Mouse (Mus musculus) cerebellum, adult 9-10 months (tissue): ENCODE measurements around the gene Cherp.
A peak's percentile ranks its signal among the peaks of the same experiment; 100 is the strongest.

ENCODE experiments used
- DNase-seq: peaks from one replicate; pipeline ENCODE4 v3.0.0; 2022

Gene Cherp

DNA sequence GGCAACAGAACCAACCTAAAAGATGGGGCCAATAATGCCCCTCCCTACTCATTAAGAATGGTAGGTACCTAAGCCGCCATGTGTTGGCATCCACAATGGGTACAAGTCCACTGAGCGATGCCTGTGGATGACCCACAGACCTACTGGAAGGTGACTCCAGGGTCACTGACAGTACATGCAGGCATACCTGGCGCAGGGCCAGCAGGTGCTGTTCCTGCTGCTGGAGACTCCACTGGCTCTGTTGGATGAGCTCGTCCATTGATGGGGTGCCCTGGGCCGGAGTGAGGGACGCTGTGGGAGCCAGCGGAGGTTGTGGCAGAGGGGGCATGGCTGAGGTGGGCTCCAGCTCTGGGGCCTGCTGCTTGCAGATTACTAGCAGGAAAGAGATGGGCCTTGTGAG, 4.3 kb downstream of the Cherp start:
- DNase-seq: no peak

DNA sequence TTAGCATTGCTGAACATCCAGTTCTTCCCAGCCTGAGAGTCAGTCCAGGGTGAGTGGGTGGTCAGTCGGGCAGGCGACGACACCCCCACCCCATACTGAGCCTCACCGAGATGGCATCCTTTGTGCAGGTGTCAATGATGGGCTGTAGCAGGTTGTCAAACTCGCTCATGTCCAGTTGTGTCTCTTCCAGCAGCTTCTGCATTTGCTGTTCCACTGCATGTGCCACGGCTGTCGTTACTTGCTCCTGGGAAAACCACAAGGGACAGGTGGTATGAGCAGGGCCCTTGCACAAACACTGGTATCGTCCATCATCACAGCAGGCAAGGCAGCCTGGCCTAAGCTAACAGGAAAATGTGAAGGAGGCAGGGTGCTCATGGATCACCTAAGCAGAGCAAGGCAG, 5.0 kb downstream of the Cherp start:
- no peak for DNase-seq

- no peak for DNase-seq
Observed at GRCm38 (mm10) chr8:72469243-72469642, 5.8 kb downstream of the Cherp start.

DNA sequence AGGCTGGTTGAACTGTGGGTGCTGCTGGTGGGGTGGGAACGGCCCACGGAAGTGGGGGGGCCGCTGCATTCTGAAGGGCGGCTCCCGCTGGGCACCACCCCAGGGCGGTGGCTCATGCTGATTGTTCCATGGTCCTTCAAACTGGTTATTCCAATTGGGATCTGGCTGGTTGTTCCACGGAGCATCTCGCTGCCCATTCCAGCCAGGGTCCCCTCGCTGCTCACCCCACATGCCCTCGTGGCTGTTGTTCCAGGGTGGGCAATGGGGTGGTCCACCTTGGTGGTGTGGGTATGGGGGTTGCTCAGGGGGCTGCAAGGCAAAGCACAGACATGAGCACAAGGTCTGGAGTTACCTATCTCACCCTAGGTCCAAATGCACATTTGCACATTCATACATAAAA, 10.8 kb downstream of the Cherp start:
- DNase-seq: no peak

DNA sequence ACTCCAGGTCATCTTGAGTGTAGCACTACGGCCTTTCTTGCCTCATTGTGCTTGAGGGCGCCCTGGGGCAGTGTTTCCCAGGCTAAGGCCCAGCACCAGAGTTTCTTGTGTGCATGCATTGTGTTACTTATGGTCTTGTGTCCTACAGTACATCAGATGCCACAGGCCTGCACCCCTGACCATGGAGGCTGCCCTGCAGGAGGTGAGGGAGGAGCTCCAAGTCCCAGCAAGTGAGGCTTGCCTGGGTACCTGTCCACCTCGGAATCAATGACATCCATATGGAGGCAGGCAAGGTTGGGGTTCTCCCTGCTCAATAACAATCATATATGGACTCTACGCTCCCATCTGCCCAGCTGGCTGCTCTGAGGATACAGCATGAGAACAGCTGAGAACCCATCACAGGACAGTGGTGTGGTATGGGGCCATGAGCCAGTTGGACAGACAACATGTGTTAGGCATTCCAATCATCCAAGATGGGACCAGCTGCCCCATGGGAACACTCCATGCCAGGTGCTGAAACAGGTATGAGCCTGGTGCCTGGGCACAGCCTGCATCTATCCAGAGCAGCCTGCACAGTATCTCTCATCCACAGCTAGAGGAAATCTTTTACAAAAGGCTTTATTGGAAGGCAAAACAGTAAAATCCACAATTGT, 15.0 kb downstream of the Cherp start:
- DNase-seq: no peak

- no peak for DNase-seq
Observed at GRCm38 (mm10) chr8:72458457-72458856, 16.6 kb downstream of the Cherp start.

DNA sequence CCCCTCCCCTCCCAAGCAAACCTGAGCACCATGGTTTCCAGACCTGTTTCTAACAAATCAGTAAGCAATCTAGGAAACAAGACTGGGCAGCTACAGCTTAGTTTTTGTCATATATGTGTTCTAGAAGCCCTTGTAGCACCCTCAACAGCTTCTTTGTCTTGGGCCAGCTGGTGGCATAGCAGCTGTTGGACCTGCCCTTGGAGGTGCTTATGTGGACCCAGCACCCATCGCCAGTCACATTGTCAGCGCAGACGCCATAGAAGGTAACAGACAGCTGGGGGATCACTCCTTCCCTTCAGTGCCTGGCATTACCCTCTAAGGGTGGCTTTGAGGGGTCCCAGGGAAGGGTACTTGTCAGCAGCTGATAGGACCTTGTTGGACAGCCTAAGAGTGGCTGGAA, 17.2 kb downstream of the Cherp start:
- no peak for DNase-seq

GRCm38 (mm10) chr8:72455317-72455716, 19.7 kb downstream of the Cherp start:
- DNase-seq: no peak

DNA sequence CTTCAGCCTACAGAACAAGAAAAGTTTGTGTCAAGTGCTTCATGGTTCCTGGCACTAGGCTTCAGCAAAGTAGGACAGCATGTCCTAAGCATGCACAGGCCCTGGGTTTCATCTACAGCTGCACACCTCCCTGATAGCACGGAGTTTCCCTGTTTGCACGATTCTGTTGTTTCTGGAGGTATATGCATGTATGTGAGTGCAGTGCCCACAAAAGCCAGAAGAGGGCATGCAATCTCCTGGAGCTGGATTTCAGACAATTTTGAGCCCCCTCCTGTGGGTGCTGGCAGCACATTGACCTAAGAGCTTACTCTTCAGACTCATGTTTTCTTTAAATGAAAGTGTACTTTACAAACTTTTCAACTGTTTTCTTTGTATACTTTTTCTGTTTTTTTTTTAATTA, 21.1 kb downstream of the Cherp start:
- DNase-seq: no peak

GRCm38 (mm10) chr8:72451516-72451915, 23.5 kb downstream of the Cherp start:
- DNase-seq: no peak

DNA sequence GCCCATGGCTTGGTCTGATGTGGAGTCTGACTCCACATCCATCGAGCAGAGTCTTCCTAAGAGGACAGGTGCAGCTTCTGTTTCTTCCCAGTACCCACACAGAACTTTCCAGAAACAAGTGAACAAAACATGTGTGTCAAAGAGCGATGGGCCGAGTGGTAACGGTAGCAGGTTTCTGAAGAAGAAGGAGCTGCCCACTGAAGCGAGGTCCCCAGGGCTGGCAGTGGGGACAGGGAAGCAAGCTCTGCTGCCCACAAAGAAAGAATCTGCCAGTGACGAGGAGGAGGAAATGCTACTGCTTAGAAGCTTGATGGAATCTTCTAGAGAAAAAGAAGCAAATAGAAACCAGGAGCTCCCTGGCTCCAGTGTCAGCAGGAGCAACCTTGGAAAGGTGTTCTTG, 30.0 kb downstream of the Cherp start:
- DNase-seq: no peak

DNA sequence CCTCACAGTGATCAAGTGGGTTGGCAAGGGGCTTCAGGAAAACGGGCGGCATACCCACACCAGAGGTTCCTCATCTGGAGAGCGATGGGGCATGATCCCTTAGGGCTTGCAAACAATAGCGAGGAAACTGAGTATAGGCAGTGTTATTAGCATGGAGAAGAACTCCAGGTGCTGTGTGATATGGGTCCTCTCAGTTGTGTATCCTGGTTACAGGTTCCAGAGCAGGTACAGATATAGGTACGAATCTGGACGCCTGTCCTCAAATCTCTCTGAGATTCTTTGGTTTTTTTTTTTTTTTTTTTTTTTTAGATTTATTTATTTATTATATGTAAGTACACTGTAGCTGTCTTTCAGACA, 31.1 kb downstream of the Cherp start:
- no peak for DNase-seq

DNA sequence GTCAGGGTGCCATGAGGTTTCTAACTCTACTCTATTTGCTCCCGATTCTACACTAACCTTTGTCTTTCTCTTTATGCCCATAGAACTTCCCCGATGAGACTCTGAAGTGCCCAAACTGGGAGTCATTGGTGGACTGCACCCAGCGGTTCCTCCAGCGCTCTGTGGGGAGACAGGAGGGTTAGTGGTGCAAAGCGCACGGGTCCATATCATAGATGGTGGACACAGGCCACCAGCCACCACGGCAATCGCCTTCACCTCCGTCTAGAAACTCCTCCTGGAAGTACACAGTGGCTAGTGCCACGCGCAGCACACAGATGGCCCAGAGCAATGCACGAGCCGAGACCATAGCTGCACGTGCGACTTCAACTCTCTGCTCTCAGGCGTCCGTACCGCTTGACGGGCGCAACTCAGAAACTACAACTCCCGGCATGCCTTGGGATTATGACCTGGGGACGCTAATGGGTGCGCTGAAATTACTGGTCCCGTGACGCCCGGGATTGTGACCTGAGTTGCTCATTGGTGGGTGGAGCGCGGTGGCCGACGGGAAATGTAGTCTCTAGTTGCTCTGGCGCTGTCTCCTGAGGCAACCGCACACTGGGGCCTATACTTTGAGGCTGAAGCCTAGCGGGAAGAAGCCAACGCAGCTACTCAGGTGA, 31.6 kb downstream of the Cherp start, which contains the start of the genes Calr3 and 1700030K09Rik:
Gene Calr3, minus strand, starts transcription at position 533 of the 656 bp plus-strand sequence.
Gene 1700030K09Rik, plus strand, starts transcription at position 543 of the 656 bp plus-strand sequence.
- peak; percentile 99 for DNase-seq

DNA sequence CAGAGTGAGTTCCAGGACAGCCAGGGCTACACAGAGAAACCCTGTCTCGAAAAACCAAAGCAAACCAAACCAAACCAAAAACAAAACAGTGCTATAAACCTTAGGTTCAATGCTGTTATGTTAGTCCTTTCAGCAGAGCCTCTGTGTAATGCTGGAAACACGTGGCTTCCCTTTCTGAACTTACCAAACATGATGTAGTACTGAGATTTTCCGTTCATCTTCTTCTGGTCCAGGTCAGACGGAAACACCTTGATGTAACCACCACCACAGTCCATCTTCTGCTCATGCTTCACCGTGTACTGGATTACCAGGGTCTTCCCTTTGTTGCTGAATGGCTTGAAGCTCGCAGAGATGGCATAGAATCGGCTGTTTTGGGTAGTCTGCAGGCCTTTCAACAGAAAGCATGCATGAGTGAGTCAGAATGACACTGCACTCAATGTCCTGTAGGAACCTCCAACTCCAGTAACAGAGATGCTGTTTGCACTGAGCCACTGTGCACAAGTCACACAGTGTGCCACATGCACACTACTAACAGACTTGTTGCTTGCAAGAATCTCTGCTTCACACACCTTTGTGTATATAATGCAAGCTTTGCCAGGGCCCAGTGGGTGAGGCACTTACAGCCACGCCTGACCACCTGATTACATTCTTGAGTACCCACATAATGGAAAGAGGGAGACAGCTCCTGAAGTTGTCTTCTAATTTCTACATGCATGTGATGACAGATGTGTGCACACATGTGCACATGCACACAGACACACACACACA, 36.6 kb downstream of the Cherp start:
- no peak for DNase-seq

GRCm38 (mm10) chr8:72434952-72435351, 40.1 kb downstream of the Cherp start:
- no peak for DNase-seq

- DNase-seq: no peak
Observed at GRCm38 (mm10) chr8:72429676-72430075, 45.4 kb downstream of the Cherp start.

DNA sequence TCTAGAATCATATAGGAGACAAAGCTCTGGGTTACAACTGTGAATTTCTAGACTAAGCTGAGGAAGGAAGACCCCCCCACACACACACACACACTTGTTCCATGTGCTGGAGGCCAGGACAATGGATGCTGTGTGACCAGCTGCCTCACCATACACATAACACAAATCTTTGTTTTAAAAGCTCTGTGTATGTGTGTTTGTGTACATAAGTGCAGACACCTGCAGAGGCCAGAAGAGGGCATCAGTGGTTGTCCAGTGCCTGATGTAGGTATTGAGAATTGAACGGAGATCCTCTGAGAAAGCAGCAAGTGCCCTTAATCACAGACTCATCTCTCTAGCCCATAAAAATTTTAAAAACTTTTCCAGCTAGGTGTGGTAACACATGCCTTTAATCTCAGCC, 52.1 kb downstream of the Cherp start:
- DNase-seq: peak; percentile 24

- peak; percentile 98 for DNase-seq
Observed at GRCm38 (mm10) chr8:72421362-72422335, 53.4 kb downstream of the Cherp start, which contains the start of gene Eps15l1. TSS of gene Eps15l1 (minus strand) at chr8:72421460.

DNA sequence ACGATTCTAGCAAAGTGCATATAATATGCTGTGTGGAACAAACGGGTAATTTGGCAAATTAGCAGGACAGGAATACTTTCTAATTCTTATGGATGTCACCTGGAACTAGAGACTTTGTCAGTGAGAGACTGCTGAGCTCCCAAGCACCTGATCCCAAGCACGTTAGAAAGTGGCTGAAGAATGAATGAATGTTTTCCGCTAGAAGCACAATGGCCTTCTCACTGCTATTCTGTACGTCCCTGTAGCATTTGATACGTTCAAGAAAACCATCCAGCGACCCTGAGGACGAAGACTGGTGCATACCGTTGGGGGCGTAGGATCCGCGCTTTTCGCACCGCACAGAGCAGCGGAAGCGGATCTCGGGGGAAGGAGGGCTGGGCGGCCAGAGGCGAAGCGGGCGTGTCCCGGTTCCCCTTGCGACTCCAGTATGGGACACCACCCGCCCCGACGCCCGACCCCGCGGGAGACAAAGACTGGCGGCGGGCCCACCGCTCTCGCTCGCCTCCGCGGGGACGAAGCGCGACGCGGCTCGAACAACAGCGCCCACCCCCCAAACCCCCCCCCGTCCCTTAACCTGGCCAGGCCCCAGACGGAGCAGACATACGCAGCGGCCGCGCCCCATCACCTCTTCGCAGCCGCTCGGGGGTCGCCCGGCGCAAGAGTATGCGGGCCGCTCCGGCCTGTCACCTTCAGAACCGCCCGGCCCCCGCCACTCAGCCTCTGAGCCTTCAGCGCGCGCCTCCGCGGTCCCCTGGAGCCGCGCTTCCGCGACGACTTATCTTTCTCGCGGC, 54.3 kb downstream of the Cherp start:
- peak; percentile 46 for DNase-seq

DNA sequence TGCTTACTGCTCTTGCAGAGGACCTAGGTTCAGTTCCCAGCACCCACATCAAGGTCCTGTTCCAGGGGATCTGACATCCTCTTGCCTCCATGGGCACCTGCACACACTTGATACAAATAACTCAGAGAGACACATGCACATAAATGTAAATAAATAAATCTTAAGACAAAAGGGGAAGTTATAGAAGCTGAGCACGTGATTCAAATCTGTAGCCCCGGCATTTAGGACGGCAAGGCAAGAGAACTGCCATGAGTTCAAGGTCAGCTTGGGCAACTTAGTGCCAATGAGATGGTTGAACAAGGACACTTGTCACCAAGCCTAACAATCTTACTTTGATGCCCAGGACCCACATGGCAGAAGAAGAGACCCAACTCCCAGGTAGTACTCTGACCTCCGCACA, 57.0 kb downstream of the Cherp start:
- no peak for DNase-seq

DNA sequence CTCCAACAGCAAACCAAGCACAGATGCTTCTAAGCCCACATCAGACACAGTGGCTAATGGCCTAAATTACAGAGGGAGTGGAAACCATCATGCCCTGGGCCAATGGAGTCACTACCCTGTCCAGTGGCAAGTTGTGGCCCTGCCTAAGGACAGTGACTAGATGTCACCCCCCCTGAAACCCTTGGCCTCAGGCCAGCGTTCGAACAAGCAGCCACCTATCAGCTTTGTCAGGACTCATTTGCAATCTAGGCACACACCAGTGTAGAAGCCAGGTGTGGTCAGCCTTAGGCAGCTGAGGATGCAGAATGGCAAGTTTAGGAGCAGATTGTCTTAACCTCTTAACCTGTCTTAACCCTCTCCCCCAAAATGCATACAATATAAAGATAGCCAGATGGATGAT, 59.8 kb downstream of the Cherp start:
- DNase-seq: no peak

GRCm38 (mm10) chr8:72413839-72414238, 61.2 kb downstream of the Cherp start:
- no peak for DNase-seq
